Mouse (Mus musculus) limb, embryonic 13.5 days (tissue): Measurements from ENCODE around the gene Kif6. TPM values are rescaled to one million over a fixed set of nuclear protein-coding genes. Genes with fewer than 3 reads are reported as not detected.

Experiments used
- ATAC-seq: fragments of 200-750 bp; cut with Nextera tagmentation; 2 replicates; pipeline ENCODE4 v1.8.0; 2017; ENCODE audit warnings: low read depth, moderate number of reproducible peaks, moderate TSS enrichment; ENCODE audit not compliant: low FRiP score
- H3K27ac ChIP-seq: fragments of 300-500 bp; sonication (generic); 2 replicates; pipeline ENCODE4 v1.5.1; 2015; ENCODE audit warnings: inconsistent platforms, mild to moderate bottlenecking, moderate library complexity
- H3K27me3 ChIP-seq: fragments of 300-500 bp; sonication (generic); 2 replicates; pipeline ENCODE4 v1.6.1; 2015; ENCODE audit warnings: mild to moderate bottlenecking, inconsistent platforms
- H3K36me3 ChIP-seq: fragments of 300-500 bp; sonication (generic); 2 replicates; pipeline ENCODE4 v1.6.1; 2015; ENCODE audit warnings: inconsistent platforms, mild to moderate bottlenecking, moderate library complexity
- H3K4me1 ChIP-seq: fragments of 300-500 bp; sonication (generic); 2 replicates; pipeline ENCODE4 v1.6.1; 2015; ENCODE audit warnings: inconsistent platforms
- H3K4me2 ChIP-seq: fragments of 300-500 bp; sonication (generic); replicated peaks from 2 replicates; pipeline ENCODE4 v1.6.1; 2015; ENCODE audit warnings: inconsistent platforms, mild to moderate bottlenecking, moderate library complexity
- H3K4me3 ChIP-seq: fragments of 300-500 bp; sonication (generic); 2 replicates; pipeline ENCODE4 v1.5.1; 2015; ENCODE audit warnings: moderate library complexity, mild to moderate bottlenecking, inconsistent platforms
- H3K9ac ChIP-seq: fragments of 300-500 bp; sonication (generic); 2 replicates; pipeline ENCODE4 v1.6.1; 2015; ENCODE audit warnings: mild to moderate bottlenecking, inconsistent platforms
- H3K9me3 ChIP-seq: fragments of 300-500 bp; sonication (generic); 2 replicates; pipeline ENCODE4 v1.6.1; 2016; ENCODE audit warnings: inconsistent platforms
- WGBS: fragments of 180-500 bp; shearing (Covaris S2); methylation state at CpG from one replicate; pipeline ENCODE4 v1.1.7; 2015; 5-methylcytosine and 5-hydroxymethylcytosine counted together
- polyA plus RNA-seq: library from polyadenylated mRNA; unstranded; fragments of >200 nt; fragmentation: Nextera tagmentation; extraction: Ambion mirVana; gene quantifications from 2 replicates; pipeline ENCODE4 v1.2.1, GENCODE M21; 2015

Gene Kif6
- polyA plus RNA-seq, 1 experiment from 2014 or later = 2.3 TPM

DNA sequence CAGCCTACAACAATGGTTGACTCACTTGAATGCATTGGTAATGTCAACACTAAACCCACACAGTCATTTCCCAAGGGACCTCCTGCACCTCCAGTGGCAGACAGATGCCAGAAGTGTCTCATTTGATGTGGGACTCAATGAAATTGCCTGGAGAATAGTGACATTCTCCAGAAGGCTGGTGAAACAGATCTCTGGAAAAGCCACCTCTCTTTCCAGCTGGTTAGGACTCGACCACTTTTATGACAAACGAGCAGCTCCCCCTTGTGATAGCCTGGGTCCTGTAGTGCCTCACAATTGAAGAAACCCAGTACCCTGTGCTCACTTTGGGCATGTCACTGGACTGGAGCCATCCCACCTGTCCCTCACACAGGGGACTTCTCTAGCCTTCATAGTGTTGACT lies 257.4 kb downstream of the Kif6 start:
- Histone ChIP-seq H3K4me2 (no peak overlapping the region), H3K4me1 (peaks cover 38% of the 10 kb centered on the region), H3K9me3 (no peaks in the 10 kb centered on the region), H3K4me3 (no peak overlapping the region), H3K27me3 (peaks cover 11% of the 10 kb centered on the region; the same call in 1 of the 2 replicates), H3K27ac (no peak overlapping the region), H3K9ac (no peak overlapping the region), H3K36me3 (no peaks in the 10 kb centered on the region)
- no peak for ATAC-seq
- WGBS = 2% methylated on average over 2 of the region's 2 CpGs

DNA sequence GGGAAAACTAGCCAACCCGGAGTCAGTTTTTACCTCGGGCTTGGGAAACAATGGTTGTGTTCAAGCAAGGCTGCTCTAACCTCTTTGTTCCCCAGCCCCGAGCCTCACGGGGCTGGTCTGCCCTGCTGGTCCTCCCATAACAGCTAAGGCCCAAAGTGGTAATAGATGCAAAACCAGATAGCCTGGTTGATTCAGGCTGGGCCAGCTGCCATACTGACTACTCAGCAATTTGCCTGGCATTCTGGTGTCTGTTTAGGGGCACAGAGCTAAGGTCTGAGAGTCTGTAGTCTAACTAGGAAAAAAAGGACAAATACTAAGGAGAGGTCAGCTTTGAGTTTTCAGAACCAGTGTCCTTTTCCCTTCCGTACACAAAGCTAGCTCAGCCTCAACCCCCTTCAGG lies 259.8 kb downstream of the Kif6 start:
- ATAC-seq = no peak
- Histone ChIP-seq H3K4me2 (no peak overlapping the region), H3K4me3 (no peak overlapping the region), H3K9me3 (no peaks in the 10 kb centered on the region), H3K9ac (no peak overlapping the region), H3K27me3 (peaks cover 11% of the 10 kb centered on the region; the same call in 1 of the 2 replicates), H3K4me1 (peaks cover 34% of the 10 kb centered on the region), H3K27ac (no peak overlapping the region), H3K36me3 (no peaks in the 10 kb centered on the region)
- WGBS = 64% methylated on average over 5 of the region's 5 CpGs

- no peak overlapping the region for H3K27ac ChIP-seq
- 21% methylated on average over 6 of the region's 6 CpGs for WGBS
These were observed 260.5 kb downstream of the Kif6 start for GRCm38 (mm10) chr17:49875401-49875800.

DNA sequence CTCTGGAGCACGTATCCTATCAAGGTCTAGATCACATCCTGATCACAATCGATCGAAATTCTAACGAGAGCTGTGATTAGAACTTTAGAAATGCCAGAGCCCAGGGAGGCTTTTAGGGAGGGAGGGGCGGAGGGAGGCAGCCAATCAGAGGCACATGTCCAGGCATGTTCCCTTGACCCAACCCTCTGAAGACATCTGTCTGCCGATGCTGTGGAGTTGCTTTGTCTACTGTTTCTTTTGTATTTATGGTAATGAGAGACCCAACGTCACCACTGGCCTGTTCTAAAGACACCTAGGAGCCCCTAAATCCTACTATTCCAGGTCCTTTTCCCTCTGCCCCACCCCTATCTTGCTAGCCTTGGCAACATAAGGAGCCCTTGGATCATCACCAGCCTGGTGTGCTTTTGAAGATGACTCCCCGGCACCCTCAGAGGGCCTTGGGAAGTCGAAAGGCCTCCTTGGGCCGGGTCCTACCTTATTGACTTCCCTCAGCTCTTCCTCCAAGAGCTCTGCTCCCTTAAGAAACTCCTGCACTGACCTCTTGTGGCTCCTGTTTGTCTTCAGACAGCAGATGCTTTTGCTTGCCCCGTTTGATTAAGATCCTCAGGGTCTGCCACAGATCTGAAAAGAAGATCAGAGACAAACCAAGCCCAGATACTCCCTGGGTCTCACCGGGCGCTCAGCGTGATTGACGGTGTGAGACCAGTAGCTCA lies 261.2 kb downstream of the Kif6 start:
- no peak overlapping the region for H3K4me3 ChIP-seq
- H3K27me3 ChIP-seq = peaks cover 6% of the 10 kb centered on the region; the same call in 1 of the 2 replicates
- no peaks in the 10 kb centered on the region for H3K9me3 ChIP-seq
- H3K4me1 ChIP-seq = peaks cover 34% of the 10 kb centered on the region
- H3K4me2 ChIP-seq = no peak overlapping the region
- no peak overlapping the region for H3K27ac ChIP-seq
- WGBS = 34% methylated on average over 15 of the region's 15 CpGs
- no peaks in the 10 kb centered on the region for H3K36me3 ChIP-seq
- no peak overlapping the region; the same call in 1 of the 2 replicates for H3K9ac ChIP-seq
- no peak for ATAC-seq

More at GRCm38 (mm10) chr17:49875401-49875800, 260.5 kb downstream of the Kif6 start:
- H3K4me3 ChIP-seq = no peak overlapping the region
- peaks cover 34% of the 10 kb centered on the region for H3K4me1 ChIP-seq
- ATAC-seq = no peak
- no peaks in the 10 kb centered on the region for H3K9me3 ChIP-seq
- H3K4me2 ChIP-seq = no peak overlapping the region
- no peak overlapping the region for H3K9ac ChIP-seq
- peaks cover 11% of the 10 kb centered on the region; the same call in 1 of the 2 replicates for H3K27me3 ChIP-seq
- no peaks in the 10 kb centered on the region for H3K36me3 ChIP-seq

GRCm38 (mm10) chr17:49880919-49881744 lies 266.2 kb downstream of the Kif6 start:
- no peak overlapping the region for H3K27ac ChIP-seq
- H3K9ac ChIP-seq = no peak overlapping the region
- H3K4me3 ChIP-seq = no peak overlapping the region
- ATAC-seq = no peak
- WGBS = 87% methylated on average over 5 of the region's 5 CpGs
- H3K27me3 ChIP-seq = no peaks in the 10 kb centered on the region
- H3K9me3 ChIP-seq = peaks cover 5% of the 10 kb centered on the region; the same call in 1 of the 2 replicates
- H3K4me1 ChIP-seq = peaks cover 3% of the 10 kb centered on the region; the same call in 1 of the 2 replicates
- no peaks in the 10 kb centered on the region for H3K36me3 ChIP-seq
- H3K4me2 ChIP-seq = no peak overlapping the region

DNA sequence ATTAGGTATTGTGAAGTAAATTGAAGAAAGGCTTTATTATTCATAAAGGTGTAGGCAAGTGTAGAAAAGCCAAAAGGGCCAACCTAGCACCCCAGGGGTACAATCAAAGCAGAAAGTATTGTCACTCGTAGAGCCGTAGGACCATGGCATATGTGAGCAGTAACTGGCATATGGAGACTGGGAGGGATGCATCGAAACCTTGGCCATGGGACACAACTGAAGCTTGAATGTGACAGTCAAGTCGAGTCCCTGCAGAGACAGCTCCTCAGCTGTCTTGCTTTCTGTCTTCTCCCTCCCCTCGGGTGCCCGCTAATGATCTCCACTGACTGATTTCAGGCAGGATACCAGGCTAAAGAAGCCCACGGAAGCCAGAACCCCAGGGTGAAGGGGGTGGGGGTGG lies 266.9 kb downstream of the Kif6 start:
- Histone ChIP-seq H3K4me3 (no peak overlapping the region), H3K9ac (no peak overlapping the region), H3K9me3 (peaks cover 5% of the 10 kb centered on the region; the same call in 1 of the 2 replicates), H3K4me1 (peaks cover 3% of the 10 kb centered on the region; the same call in 1 of the 2 replicates), H3K4me2 (no peak overlapping the region), H3K27me3 (no peaks in the 10 kb centered on the region), H3K27ac (no peak overlapping the region), H3K36me3 (no peaks in the 10 kb centered on the region)
- WGBS = 77% methylated on average over 7 of the region's 7 CpGs
- no peak for ATAC-seq

- no peak for ATAC-seq
- no peak overlapping the region for H3K4me2 ChIP-seq
- 86% methylated on average over 8 of the region's 8 CpGs for WGBS
- H3K27ac ChIP-seq = no peak overlapping the region
- no peaks in the 10 kb centered on the region for H3K27me3 ChIP-seq
- H3K36me3 ChIP-seq = no peaks in the 10 kb centered on the region
- H3K4me3 ChIP-seq = no peak overlapping the region
- H3K9ac ChIP-seq = no peak overlapping the region
- H3K9me3 ChIP-seq = peaks cover 5% of the 10 kb centered on the region; the same call in 1 of the 2 replicates
- H3K4me1 ChIP-seq = 0 out of 2 replicates have a peak, but pooled peaks cover 10% of the 10 kb centered on the region
These were observed 268.3 kb downstream of the Kif6 start for GRCm38 (mm10) chr17:49883136-49883755.

DNA sequence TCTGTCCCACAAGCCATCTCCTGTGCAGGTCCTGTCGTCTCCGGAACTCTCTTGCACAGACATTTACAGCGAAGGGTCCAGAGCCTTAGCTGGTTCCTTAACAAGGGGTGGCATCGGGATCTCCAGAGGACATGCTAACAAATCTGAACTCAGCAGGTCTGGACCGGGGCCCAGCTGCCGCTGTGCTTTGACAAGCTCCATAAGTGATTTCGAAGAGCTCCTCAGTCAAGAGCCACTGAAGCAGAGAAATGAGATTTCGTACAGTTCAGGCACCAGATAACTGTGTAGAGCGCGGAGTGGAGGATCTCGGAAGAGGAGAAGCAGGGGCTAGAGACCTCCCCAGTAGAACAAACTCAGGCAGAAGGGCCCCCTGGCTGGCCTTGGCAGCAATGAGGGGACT lies 270.1 kb downstream of the Kif6 start:
- 89% methylated on average over 11 of the region's 11 CpGs for WGBS
- Histone ChIP-seq H3K4me1 (peaks cover 15% of the 10 kb centered on the region), H3K27me3 (no peaks in the 10 kb centered on the region), H3K27ac (no peak overlapping the region), H3K4me3 (no peak overlapping the region), H3K4me2 (no peak overlapping the region), H3K9me3 (peaks cover 5% of the 10 kb centered on the region; the same call in 1 of the 2 replicates), H3K36me3 (no peaks in the 10 kb centered on the region), H3K9ac (no peak overlapping the region)
- no peak for ATAC-seq

- Histone ChIP-seq H3K27ac (no peak overlapping the region), H3K9ac (no peak overlapping the region), H3K4me1 (peaks cover 15% of the 10 kb centered on the region), H3K36me3 (no peaks in the 10 kb centered on the region), H3K4me3 (no peak overlapping the region), H3K4me2 (no peak overlapping the region), H3K9me3 (no peaks in the 10 kb centered on the region), H3K27me3 (no peaks in the 10 kb centered on the region)
- 24% methylated on average over 7 of the region's 7 CpGs for whole genome bisulfite sequencing
- ATAC-seq = peak; percentile 46
These were observed 274.7 kb downstream of the Kif6 start for GRCm38 (mm10) chr17:49889629-49890028.

DNA sequence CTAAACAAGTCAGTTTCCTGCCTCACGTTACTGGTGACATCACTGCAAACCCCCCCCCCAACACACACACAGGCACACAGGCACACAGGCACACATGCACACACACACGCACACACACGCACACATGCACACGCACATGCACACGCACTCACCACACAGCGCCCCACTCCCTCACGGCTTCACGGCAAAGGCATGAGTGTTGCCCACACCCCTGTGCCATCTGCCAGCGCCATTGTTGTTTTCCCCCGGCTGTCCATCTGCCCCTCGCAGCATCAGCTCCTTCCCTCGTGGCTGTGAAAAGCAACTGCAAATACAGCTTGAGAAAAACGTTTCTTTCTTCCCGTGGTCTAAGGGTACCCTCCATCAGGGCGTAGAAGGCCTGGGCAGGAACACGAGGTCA lies 275.9 kb downstream of the Kif6 start:
- Histone ChIP-seq H3K27me3 (no peaks in the 10 kb centered on the region), H3K27ac (no peak overlapping the region), H3K9me3 (no peaks in the 10 kb centered on the region), H3K4me1 (peaks cover 15% of the 10 kb centered on the region), H3K9ac (no peak overlapping the region), H3K4me2 (no peak overlapping the region), H3K36me3 (no peaks in the 10 kb centered on the region), H3K4me3 (no peak overlapping the region)
- no peak for ATAC-seq
- 86% methylated on average over 16 of the region's 16 CpGs for WGBS

- H3K4me1 ChIP-seq = peaks cover 10% of the 10 kb centered on the region
- no peak overlapping the region for H3K4me3 ChIP-seq
- WGBS = 89% methylated on average over 6 of the region's 6 CpGs
- H3K4me2 ChIP-seq = no peak overlapping the region
- H3K9me3 ChIP-seq = no peaks in the 10 kb centered on the region
- H3K27me3 ChIP-seq = no peaks in the 10 kb centered on the region
- H3K36me3 ChIP-seq = no peaks in the 10 kb centered on the region
- H3K9ac ChIP-seq = no peak overlapping the region
- no peak overlapping the region for H3K27ac ChIP-seq
- no peak for ATAC-seq
These were observed 277.5 kb downstream of the Kif6 start for GRCm38 (mm10) chr17:49892390-49892789.

- Histone ChIP-seq H3K9ac (no peak overlapping the region), H3K4me2 (no peak overlapping the region), H3K4me1 (peaks cover 5% of the 10 kb centered on the region), H3K36me3 (no peaks in the 10 kb centered on the region), H3K9me3 (no peaks in the 10 kb centered on the region), H3K27ac (no peak overlapping the region), H3K4me3 (no peak overlapping the region), H3K27me3 (peaks cover 5% of the 10 kb centered on the region)
- no peak for ATAC-seq
- WGBS = 82% methylated on average over 6 of the region's 6 CpGs
These were observed 279.5 kb downstream of the Kif6 start for GRCm38 (mm10) chr17:49894471-49894870.
